Comparison of ENCODE assay signal across 8 mouse cellular contexts in genomic region chr2:167112737-167113136, GRCm38 (mm10). TPM values are rescaled to one million over a fixed set of nuclear protein-coding genes. Genes with fewer than 3 reads are reported as not detected.
DNase-seq lines count a peak whose midpoint lies in the region; ATAC-seq and TF ChIP-seq lines count a peak whose summit lies in the region.

No protein-coding gene starts in this region.

- peak; percentile 93 to 94 for DNase-seq in B cell, adult 2 months
- DNase-seq in adrenal gland, postnatal 25 days: peak; percentile 87
- peak; percentile 89 for DNase-seq in embryonic facial prominence, embryonic 10.5 days (ENCODE audit: low spot score)
- peak; percentile 5 for DNase-seq in gonadal fat pad, adult 2 months (ENCODE audit: low read depth)
- DNase-seq in limb, embryonic 14.5 days (ENCODE audit: low spot score): peak; percentile 88
- DNase-seq in neural tube, embryonic 11.5 days (ENCODE audit: low spot score): peak; percentile 84
- peak; percentile 87 for DNase-seq in stomach, postnatal 0 days (ENCODE audit: low spot score)

- TF ChIP-seq EP300 in stomach, postnatal 0 days (optimal IDR thresholded peaks at IDR 0.05): no peak

- H3K4me3 ChIP-seq in embryonic facial prominence, embryonic 10.5 days: no peak overlapping the region
- no peak overlapping the region for H3K4me3 ChIP-seq in kidney, embryonic 15.5 days (replicated peaks)
- H3K4me3 ChIP-seq in limb, embryonic 14.5 days (replicated peaks; ENCODE audit: low read length): no peak overlapping the region
- no peak overlapping the region for H3K4me3 ChIP-seq in neural tube, embryonic 11.5 days (ENCODE audit: low read depth, low read length)
- no peak overlapping the region for H3K4me3 ChIP-seq in stomach, postnatal 0 days (ENCODE audit: low read depth, low read length)

- TF ChIP-seq POLR2A in limb, embryonic 14.5 days (IDR thresholded peaks at IDR 0.05; ENCODE audit: borderline replicate concordance, extremely low read depth, insufficient read depth, insufficient read length): no peak

- 44% methylated on average over 6 of the region's 6 CpGs for WGBS in embryonic facial prominence, embryonic 10.5 days
- 49% methylated on average over 6 of the region's 6 CpGs for WGBS in kidney, embryonic 15.5 days
- WGBS in limb, embryonic 14.5 days: 46% methylated on average over 6 of the region's 6 CpGs
- WGBS in neural tube, embryonic 11.5 days: 47% methylated on average over 6 of the region's 6 CpGs
- whole genome bisulfite sequencing in stomach, postnatal 0 days: 37% methylated on average over 6 of the region's 6 CpGs

- no peak overlapping the region for H3K9ac ChIP-seq in kidney, embryonic 15.5 days
- H3K9ac ChIP-seq in limb, embryonic 14.5 days (ENCODE audit: low read depth, low read length, severe bottlenecking): no peak overlapping the region
- H3K9ac ChIP-seq in neural tube, embryonic 11.5 days (ENCODE audit: low read length): no peak overlapping the region
- H3K9ac ChIP-seq in stomach, postnatal 0 days (ENCODE audit: low read length): no peak overlapping the region

- peak; percentile 98 for TF ChIP-seq CTCF in stomach, postnatal 0 days (IDR thresholded peaks at IDR 0.05; ENCODE audit: low read depth)

- ATAC-seq in kidney, embryonic 15.5 days (replicated peaks; ENCODE audit: low FRiP score): 0 out of 2 replicates have a peak, but pooled peaks have one; percentile 38
- ATAC-seq in limb, embryonic 14.5 days (ENCODE audit: low FRiP score, low read depth): peak; percentile 66
- no peak for ATAC-seq in neural tube, embryonic 11.5 days (ENCODE audit: insufficient read depth, low FRiP score, low TSS enrichment)
- ATAC-seq in stomach, postnatal 0 days (ENCODE audit: low FRiP score, low TSS enrichment): no peak

- no peaks in the 10 kb centered on the region for H3K9me3 ChIP-seq in embryonic facial prominence, embryonic 10.5 days
- H3K9me3 ChIP-seq in kidney, embryonic 15.5 days (replicated peaks): no peaks in the 10 kb centered on the region
- H3K9me3 ChIP-seq in limb, embryonic 14.5 days (ENCODE audit: control insufficient read depth, low read length): no peaks in the 10 kb centered on the region
- no peaks in the 10 kb centered on the region for H3K9me3 ChIP-seq in neural tube, embryonic 11.5 days (ENCODE audit: control insufficient read depth, low read length)
- H3K9me3 ChIP-seq in stomach, postnatal 0 days (ENCODE audit: control insufficient read depth, low read length): no peaks in the 10 kb centered on the region

- no peak overlapping the region for H3K4me2 ChIP-seq in kidney, embryonic 15.5 days
- no peak overlapping the region for H3K4me2 ChIP-seq in limb, embryonic 14.5 days (replicated peaks; ENCODE audit: low read depth, low read length, severe bottlenecking)
- H3K4me2 ChIP-seq in neural tube, embryonic 11.5 days (ENCODE audit: low read depth): no peak overlapping the region
- no peak overlapping the region for H3K4me2 ChIP-seq in stomach, postnatal 0 days (replicated peaks; ENCODE audit: low read depth)

- H3K27me3 ChIP-seq in embryonic facial prominence, embryonic 10.5 days (replicated peaks; ENCODE audit: low read depth, poor library complexity, severe bottlenecking): peaks cover 4% of the 10 kb centered on the region; the same call in 1 of the 2 replicates
- H3K27me3 ChIP-seq in kidney, embryonic 15.5 days: no peaks in the 10 kb centered on the region
- H3K27me3 ChIP-seq in limb, embryonic 14.5 days (ENCODE audit: control insufficient read depth, insufficient read depth, low read length): no peaks in the 10 kb centered on the region
- H3K27me3 ChIP-seq in neural tube, embryonic 11.5 days (ENCODE audit: control insufficient read depth, insufficient read depth, low read length): no peaks in the 10 kb centered on the region
- H3K27me3 ChIP-seq in stomach, postnatal 0 days (ENCODE audit: control insufficient read depth, insufficient read depth, low read length): no peaks in the 10 kb centered on the region

- no peak overlapping the region for H3K27ac ChIP-seq in embryonic facial prominence, embryonic 10.5 days (replicated peaks)
- no peak overlapping the region for H3K27ac ChIP-seq in kidney, embryonic 15.5 days
- no peak overlapping the region for H3K27ac ChIP-seq in limb, embryonic 14.5 days (replicated peaks; ENCODE audit: low read depth, low read length)
- H3K27ac ChIP-seq in neural tube, embryonic 11.5 days (ENCODE audit: low read depth, low read length): no peak overlapping the region
- no peak overlapping the region for H3K27ac ChIP-seq in stomach, postnatal 0 days (replicated peaks)

- no peaks in the 10 kb centered on the region for H3K36me3 ChIP-seq in embryonic facial prominence, embryonic 10.5 days (replicated peaks)
- no peaks in the 10 kb centered on the region for H3K36me3 ChIP-seq in kidney, embryonic 15.5 days
- no peaks in the 10 kb centered on the region for H3K36me3 ChIP-seq in limb, embryonic 14.5 days (ENCODE audit: control insufficient read depth, insufficient read depth, low read length)
- no peaks in the 10 kb centered on the region for H3K36me3 ChIP-seq in neural tube, embryonic 11.5 days (ENCODE audit: control insufficient read depth, insufficient read depth, low read length)
- no peaks in the 10 kb centered on the region for H3K36me3 ChIP-seq in stomach, postnatal 0 days (ENCODE audit: control insufficient read depth, insufficient read depth, low read length)

- peaks cover 36% of the 10 kb centered on the region for H3K4me1 ChIP-seq in embryonic facial prominence, embryonic 10.5 days
- H3K4me1 ChIP-seq in kidney, embryonic 15.5 days: peaks cover 16% of the 10 kb centered on the region
- peaks cover 5% of the 10 kb centered on the region; the same call in 1 of the 2 replicates for H3K4me1 ChIP-seq in limb, embryonic 14.5 days (ENCODE audit: control insufficient read depth, insufficient read depth, low read length)
- no peaks in the 10 kb centered on the region for H3K4me1 ChIP-seq in neural tube, embryonic 11.5 days (ENCODE audit: control insufficient read depth, insufficient read depth, low read length)
- H3K4me1 ChIP-seq in stomach, postnatal 0 days (replicated peaks; ENCODE audit: control insufficient read depth, insufficient read depth): no peaks in the 10 kb centered on the region

RNA-seq across cellular contexts. Expression of gene Znfx1, which starts 49.9 kb away (rescaled TPM):
- 49.2 and 51.7 TPM in 2 replicates for total RNA-seq in adrenal gland, postnatal 25 days (2021)
- polyA plus RNA-seq in embryonic facial prominence, embryonic 10.5 days (2016; fragmentation: Nextera tagmentation; extraction: Ambion mirVana): 6.4 and 7.0 TPM in 2 replicates
- polyA plus RNA-seq in gonadal fat pad, adult 2 months (2012; rRNA removed): 58.5 and 59.8 TPM in 2 replicates
- 9.5 and 10.2 TPM in 2 replicates for polyA plus RNA-seq in kidney, embryonic 15.5 days (2015; fragmentation: Nextera tagmentation; extraction: Ambion mirVana)
- polyA plus RNA-seq in limb, embryonic 14.5 days (2012; rRNA removed): 10.6 and 11.9 TPM in 2 replicates
- polyA plus RNA-seq in limb, embryonic 14.5 days (2014; fragmentation: Nextera tagmentation; extraction: Ambion mirVana): 7.8 and 9.5 TPM in 2 replicates
- 6.2 and 7.8 TPM in 2 replicates for polyA plus RNA-seq in neural tube, embryonic 11.5 days (2014; fragmentation: Nextera tagmentation; extraction: Ambion mirVana)
- polyA plus RNA-seq in stomach, postnatal 0 days (2015; fragmentation: Nextera tagmentation; extraction: Ambion mirVana): 4.2 and 4.3 TPM in 2 replicates

Comparison
In these comparisons a context has a peak if more than half of its experiments do, and no peak if none do; other contexts are left out.
1. DNase-seq: peak in every context shown above with its lines; median percentile 94 in B cell, adult 2 months; 89 in embryonic facial prominence, embryonic 10.5 days; 88 in limb, embryonic 14.5 days; 87 in adrenal gland, postnatal 25 days; 87 in stomach, postnatal 0 days; 84 in neural tube, embryonic 11.5 days; 5 in gonadal fat pad, adult 2 months.
2. ATAC-seq: peak in kidney, embryonic 15.5 days (single experiment) and limb, embryonic 14.5 days (single experiment); none in neural tube, embryonic 11.5 days (single experiment) and stomach, postnatal 0 days (single experiment).